Mouse (Mus musculus) right cerebral cortex, adult 18-20 months (tissue): Measurements from ENCODE around the gene Gnrhr.

Source experiments
- DNase-seq: peaks from one replicate; pipeline ENCODE4 v3.0.0; 2022; ENCODE audit warnings: mixed read lengths

The Gnrhr gene

DNA sequence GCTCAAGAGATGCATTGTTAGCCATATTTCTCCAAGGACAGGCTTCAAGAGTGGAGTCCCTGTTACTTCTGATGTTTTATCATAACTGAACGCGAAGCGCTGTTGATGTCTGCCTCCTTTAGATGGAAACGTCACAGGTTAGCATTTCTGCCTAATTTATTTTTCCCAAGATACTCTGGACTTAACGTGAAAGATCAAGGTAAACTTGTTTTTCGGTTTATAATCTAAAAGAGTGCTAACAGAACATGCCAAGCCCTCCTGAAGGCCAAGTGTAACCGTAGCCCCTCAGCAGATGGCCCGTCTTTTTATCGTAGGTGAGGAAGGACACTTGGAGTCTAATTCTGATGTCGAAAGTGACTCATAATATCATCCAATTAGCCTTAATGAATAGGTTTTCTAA, at the start of gene Gnrhr:
Gene Gnrhr, minus strand, starts transcription at position 101 of the 400 bp plus-strand sequence.
- DNase-seq, result no peak

DNA sequence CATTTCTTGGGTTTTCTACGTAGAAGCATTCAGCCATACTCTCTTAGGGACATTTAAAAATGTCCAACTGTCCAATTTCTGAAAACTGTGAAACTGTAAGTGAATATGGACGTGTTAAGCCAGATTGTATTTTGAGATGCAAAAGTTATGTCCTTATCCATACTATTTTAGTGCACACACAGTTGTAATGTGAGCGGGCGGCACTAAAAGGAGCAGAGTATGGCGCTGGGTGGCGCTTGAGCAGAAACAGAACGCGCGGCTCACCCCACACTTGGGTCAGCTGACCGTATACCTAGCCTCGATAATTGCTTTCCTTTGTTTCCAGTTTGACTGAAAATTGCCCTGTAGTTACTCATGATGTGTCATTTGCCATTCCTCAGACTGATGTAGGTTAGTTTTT, 48.9 kb upstream of the Gnrhr start:
- DNase-seq, result peak; percentile 2

DNA sequence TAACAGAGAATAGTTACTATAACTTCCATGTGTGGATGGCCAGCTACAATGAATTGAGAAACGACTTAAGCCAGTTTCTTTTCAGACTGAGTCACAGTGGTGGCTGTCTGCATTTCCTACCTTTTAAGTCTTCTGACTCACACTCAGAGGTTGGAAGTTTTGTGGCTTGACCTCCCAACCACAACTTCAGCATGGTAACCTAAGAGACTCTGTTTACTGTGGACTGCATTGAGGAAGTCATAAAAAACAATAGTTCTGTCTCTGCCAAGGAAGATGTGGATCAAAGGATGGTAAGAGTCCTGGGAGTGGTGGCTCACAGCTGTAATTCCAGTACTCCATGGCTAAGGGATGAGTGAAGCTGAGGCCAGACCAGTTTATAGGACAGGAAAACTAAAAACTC, 47.2 kb upstream of the Gnrhr start:
- DNase-seq, result no peak

- no peak for DNase-seq
Measured at GRCm38 (mm10) chr5:86244275-86244674, 46.6 kb upstream of the Gnrhr start.

- no peak for DNase-seq
Measured at GRCm38 (mm10) chr5:86227156-86227853, 29.6 kb upstream of the Gnrhr start.

DNA sequence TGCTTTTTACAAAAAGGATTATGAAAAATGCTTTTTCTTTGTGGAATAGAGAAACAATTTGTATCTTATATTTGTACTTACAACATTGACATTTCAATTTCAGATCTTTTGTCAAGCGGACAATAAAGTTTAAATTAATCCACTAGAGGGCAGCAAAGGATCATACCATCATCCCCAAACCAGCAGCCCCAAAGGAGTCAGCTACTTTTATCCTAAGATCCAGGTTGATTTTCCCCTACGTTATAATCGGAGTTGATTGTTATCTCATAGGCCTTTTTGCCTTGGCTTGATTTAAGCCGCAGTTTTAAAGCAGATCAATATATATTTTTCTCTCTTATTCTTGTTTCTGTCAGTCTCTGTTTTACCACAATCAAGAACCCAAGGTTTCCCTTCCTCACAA, 6.3 kb downstream of the Gnrhr start:
- DNase-seq, result no peak

GRCm38 (mm10) chr5:86190770-86191169, 6.9 kb downstream of the Gnrhr start:
- no peak for DNase-seq

GRCm38 (mm10) chr5:86190290-86190689, 7.4 kb downstream of the Gnrhr start:
- DNase-seq, result no peak

DNA sequence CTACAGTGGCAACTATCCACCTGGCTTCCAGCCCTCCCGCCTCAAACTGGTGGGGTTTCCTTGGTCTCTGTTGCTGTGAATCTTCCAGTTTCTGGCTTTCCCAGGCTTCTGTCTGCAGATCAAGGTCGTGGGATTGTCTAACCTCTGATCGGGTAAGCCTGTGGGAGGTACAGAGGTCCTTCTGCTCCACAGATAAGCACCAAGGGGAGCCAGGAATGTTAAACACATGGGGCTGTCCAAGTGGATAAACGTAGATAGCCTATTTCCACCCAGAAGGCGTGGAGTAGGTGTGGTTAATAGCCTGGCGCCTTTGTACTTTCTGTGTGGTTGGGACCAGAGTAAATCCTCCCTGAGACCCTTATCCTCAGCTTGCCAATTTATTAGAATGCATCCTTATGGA, 10.3 kb downstream of the Gnrhr start:
- DNase-seq, result no peak

GRCm38 (mm10) chr5:86173778-86174177, 23.9 kb downstream of the Gnrhr start:
- DNase-seq, result no peak

DNA sequence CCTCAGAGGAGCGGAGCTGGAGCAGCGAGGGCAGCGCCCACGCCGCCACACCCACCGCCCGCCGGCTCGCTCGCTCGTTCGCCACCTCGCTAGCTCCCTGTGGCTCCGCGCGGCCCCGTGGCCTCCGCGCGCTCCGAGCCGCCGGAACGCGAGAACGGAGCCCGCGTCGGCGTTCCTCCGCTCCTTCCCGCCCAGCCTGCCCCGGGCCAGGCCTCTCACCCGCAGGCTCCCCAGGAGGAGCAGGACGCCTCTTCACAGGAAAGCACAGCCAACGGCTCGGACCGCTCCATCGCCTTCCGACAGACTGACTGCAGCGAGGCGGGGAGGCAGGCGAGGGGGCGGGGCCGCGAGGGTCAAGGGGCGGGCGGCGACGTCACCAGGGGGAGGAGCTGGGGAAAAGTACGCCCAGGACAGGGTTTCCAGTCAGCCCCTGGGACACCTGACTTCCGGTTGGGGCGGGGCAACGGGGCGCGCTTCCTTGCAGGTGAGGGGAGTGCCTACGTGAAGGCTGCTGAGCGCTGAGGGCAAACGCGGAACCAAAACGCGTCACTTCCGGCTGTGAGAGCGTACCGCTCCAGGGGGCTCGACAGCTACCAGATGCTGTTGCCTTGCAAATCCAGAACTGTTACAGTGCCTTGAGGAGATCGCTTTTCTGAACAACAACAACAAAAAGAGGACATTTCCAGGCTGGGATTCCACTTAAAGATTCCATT, 25.1 kb downstream of the Gnrhr start, which contains the start of gene Uba6:
Gene Uba6, minus strand, starts transcription at position 355 of the 713 bp plus-strand sequence.
- DNase-seq, result peak; percentile 100

DNA sequence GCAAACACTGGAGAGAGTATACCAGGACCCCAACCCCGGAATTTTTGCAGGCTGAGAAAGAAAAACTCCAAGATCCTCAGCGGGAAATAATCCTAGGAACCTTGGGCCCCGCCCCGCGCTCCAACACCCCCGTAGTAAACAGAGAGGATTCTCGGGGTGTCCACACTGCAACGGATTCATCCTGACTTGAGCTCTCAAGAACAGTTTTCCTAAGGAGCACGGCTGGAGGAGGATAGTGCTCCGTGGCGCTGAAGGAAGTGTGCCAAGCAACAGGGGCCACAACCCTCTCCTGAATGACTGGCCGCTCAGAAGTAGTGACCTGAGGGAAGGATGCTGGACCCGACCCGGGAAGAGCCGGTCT, 25.6 kb downstream of the Gnrhr start:
- no peak for DNase-seq
